Mouse (Mus musculus) lung, adult 18-20 months (tissue): ENCODE data around the gene Secisbp2l.
A peak's percentile ranks its signal among the peaks of the same experiment; 100 is the strongest.

Experiments
- DNase-seq, 2 experiments: peaks; one replicate each; pipeline ENCODE4 v3.0.0; 2022; ENCODE audit warnings: mixed read lengths in 2 of 2

The Secisbp2l gene

GRCm38 (mm10) chr2:125781978-125782718 lies 522 bp downstream of the Secisbp2l start:
- no peak for DNase-seq

- no peak for DNase-seq
Measured at GRCm38 (mm10) chr2:125781006-125781405, 1.7 kb downstream of the Secisbp2l start.

- DNase-seq: no peak
Measured at GRCm38 (mm10) chr2:125778380-125778779, 4.3 kb downstream of the Secisbp2l start.

- DNase-seq: no peak
Measured at GRCm38 (mm10) chr2:125777018-125777417, 5.7 kb downstream of the Secisbp2l start.

- no peak for DNase-seq
Measured at GRCm38 (mm10) chr2:125775661-125776060, 7.0 kb downstream of the Secisbp2l start.

GRCm38 (mm10) chr2:125774846-125775245 lies 7.8 kb downstream of the Secisbp2l start:
- no peak for DNase-seq

GRCm38 (mm10) chr2:125765029-125765428 lies 17.6 kb downstream of the Secisbp2l start:
- DNase-seq: peak; percentile 15 to 27

- peak in 1 of 2 experiments; percentile 27 for DNase-seq
Measured at GRCm38 (mm10) chr2:125764531-125764930, 18.1 kb downstream of the Secisbp2l start.

GRCm38 (mm10) chr2:125749330-125749729 lies 33.3 kb downstream of the Secisbp2l start:
- no peak for DNase-seq

- DNase-seq: no peak
Measured at GRCm38 (mm10) chr2:125739338-125739737, 43.3 kb downstream of the Secisbp2l start.

- no peak for DNase-seq
Measured at GRCm38 (mm10) chr2:125738718-125739117, 44.0 kb downstream of the Secisbp2l start.

- no peak for DNase-seq
Measured at GRCm38 (mm10) chr2:125736025-125736343, 46.7 kb downstream of the Secisbp2l start.

GRCm38 (mm10) chr2:125735333-125736024 lies 47.2 kb downstream of the Secisbp2l start:
- no peak for DNase-seq

GRCm38 (mm10) chr2:125734741-125735140 lies 47.9 kb downstream of the Secisbp2l start:
- no peak for DNase-seq

GRCm38 (mm10) chr2:125731763-125732560 lies 50.7 kb downstream of the Secisbp2l start:
- DNase-seq: peak; percentile 89 to 92

- no peak for DNase-seq
Measured at GRCm38 (mm10) chr2:125724546-125725114, 58.0 kb downstream of the Secisbp2l start.

- no peak for DNase-seq
Measured at GRCm38 (mm10) chr2:125724086-125724430, 58.6 kb downstream of the Secisbp2l start, which contains the start of gene Shc4. Gene Shc4, minus strand, starts transcription at chr2:125724148.

- peak; percentile 35 to 40 for DNase-seq
Measured at GRCm38 (mm10) chr2:125723408-125724085, 59.1 kb downstream of the Secisbp2l start.

- no peak for DNase-seq
Measured at GRCm38 (mm10) chr2:125723086-125723407, 59.6 kb downstream of the Secisbp2l start.

GRCm38 (mm10) chr2:125716599-125716998 lies 66.1 kb downstream of the Secisbp2l start:
- no peak for DNase-seq

GRCm38 (mm10) chr2:125706510-125706921 lies 76.2 kb downstream of the Secisbp2l start:
- no peak for DNase-seq

GRCm38 (mm10) chr2:125704907-125705631 lies 77.6 kb downstream of the Secisbp2l start:
- DNase-seq: no peak
